Mouse (Mus musculus) gastrocnemius, postnatal 36 days (tissue): ENCODE measurements around the gene Dtd2. TPM values are rescaled to one million over a fixed set of nuclear protein-coding genes. Genes with fewer than 3 reads are reported as not detected.

ENCODE experiments used
- DNase-seq, 2 experiments: peaks; one replicate each; pipeline ENCODE4 v3.0.0; 2022
- intact Hi-C: fragments of 180-260 bp; cut with DNase I; formaldehyde crosslinking; loops from one replicate; pipeline ENCODE4 v1.15.1; 2025
- long read RNA-seq, 2 experiments: library from polyadenylated mRNA; stranded (forward); transcript quantifications; one replicate each; pipeline ENCODE4 v2.0.0; 2021
- total RNA-seq, 2 experiments: library from RNA; stranded (reverse); gene quantifications; 2 replicates each; pipeline ENCODE4 v1.2.3; 2021

Dtd2 gene
- 1 to 10 TPM; 3.6 to 3.9 TPM for total RNA-seq
- long read RNA-seq, experiment 1, partial matches to known transcripts = 1 of 8 reads
- long read RNA-seq, experiment 1, other reads (novel, unspliced or antisense) = 5 of 8 reads
- long read RNA-seq, experiment 2, partial matches to known transcripts = 0 of 4 reads
- long read RNA-seq, experiment 2, other reads (novel, unspliced or antisense) = 2 of 4 reads

- peak; percentile 85 to 88 for DNase-seq
- intact Hi-C loops = no loop called here
These were observed at the start of gene Dtd2 for GRCm38 (mm10) chr12:52005877-52006632. Gene Dtd2 (minus strand): TSS chr12:52006501.

- intact Hi-C loops = no loop called here
- no peak for DNase-seq
These were observed 43.0 kb upstream of the Dtd2 start for GRCm38 (mm10) chr12:52049324-52049723.

GRCm38 (mm10) chr12:52046371-52046770, 40.1 kb upstream of the Dtd2 start:
- intact Hi-C loops = no loop called here
- DNase-seq = no peak

- peak; percentile 10 to 15 for DNase-seq
- intact Hi-C loops = no loop called here
These were observed 36.6 kb upstream of the Dtd2 start for GRCm38 (mm10) chr12:52042818-52043336.

GRCm38 (mm10) chr12:52038352-52038751, 32.1 kb upstream of the Dtd2 start:
- no peak for DNase-seq
- intact Hi-C loops = no loop called here

GRCm38 (mm10) chr12:52034956-52035355, 28.7 kb upstream of the Dtd2 start:
- no peak for DNase-seq
- intact Hi-C loops = no loop called here

- intact Hi-C loops = no loop called here
- no peak for DNase-seq
These were observed 26.0 kb upstream of the Dtd2 start for GRCm38 (mm10) chr12:52032276-52032675.

- intact Hi-C loops = no loop called here
- DNase-seq = no peak
These were observed 21.7 kb upstream of the Dtd2 start, which contains the start of gene Gpr33 for GRCm38 (mm10) chr12:52027963-52028362. Gene Gpr33 (minus strand): TSS chr12:52028063.

GRCm38 (mm10) chr12:52014494-52015029, 8.3 kb upstream of the Dtd2 start:
- intact Hi-C loops = loop anchor here (5.0 kb wide), 3 partner anchors 623 to 888 kb away; no protein-coding TSS in a partner anchor

GRCm38 (mm10) chr12:52014044-52014443, 7.7 kb upstream of the Dtd2 start:
- DNase-seq = no peak
- intact Hi-C loops = loop anchor here (5.0 kb wide), 3 partner anchors 623 to 888 kb away; no protein-coding TSS in a partner anchor

More at GRCm38 (mm10) chr12:52014494-52015029, 8.3 kb upstream of the Dtd2 start:
- no peak for DNase-seq

- no peak for DNase-seq
- intact Hi-C loops = loop anchor here (5.0 kb wide), 3 partner anchors 624 to 889 kb away; no protein-coding TSS in a partner anchor
These were observed 7.0 kb upstream of the Dtd2 start for GRCm38 (mm10) chr12:52013274-52013673.

GRCm38 (mm10) chr12:52012159-52012558, 5.9 kb upstream of the Dtd2 start:
- no peak for DNase-seq
- intact Hi-C loops = loop anchor here (5.0 kb wide), 3 partner anchors 625 to 890 kb away; no protein-coding TSS in a partner anchor

- intact Hi-C loops = loop anchor here (5.0 kb wide), 3 partner anchors 627 to 892 kb away; no protein-coding TSS in a partner anchor
- no peak for DNase-seq
These were observed 4.3 kb upstream of the Dtd2 start for GRCm38 (mm10) chr12:52010630-52010961.

GRCm38 (mm10) chr12:52009928-52010629, 3.8 kb upstream of the Dtd2 start:
- intact Hi-C loops = loop anchor here (5.0 kb wide), 3 partner anchors 627 to 892 kb away; no protein-coding TSS in a partner anchor
- no peak for DNase-seq

GRCm38 (mm10) chr12:52006633-52006994, 313 bp upstream of the Dtd2 start:
- DNase-seq = no peak
- intact Hi-C loops = no loop called here

- DNase-seq = no peak
- intact Hi-C loops = no loop called here
These were observed 3.6 kb downstream of the Dtd2 start for GRCm38 (mm10) chr12:52002746-52003145.

- peak in 1 of 2 experiments; percentile 31 for DNase-seq
- intact Hi-C loops = loop anchor here (2.0 kb wide), 1 partner anchor 31 kb away; the partner anchor contains the start of gene Heatr5a
These were observed 4.8 kb downstream of the Dtd2 start for GRCm38 (mm10) chr12:52001544-52001943.

- intact Hi-C loops = loop anchor here (5.0 to 10.0 kb wide), 3 partner anchors 36 to 174 kb away; partner anchors contain the start of gene Hectd1
These were observed 7.9 kb downstream of the Dtd2 start for GRCm38 (mm10) chr12:51998366-51998932.

GRCm38 (mm10) chr12:51995738-51996536, 10.4 kb downstream of the Dtd2 start:
- no peak for DNase-seq
- intact Hi-C loops = loop anchor here (5.0 to 10.0 kb wide), 3 partner anchors 34 to 171 kb away; partner anchors contain the start of gene Hectd1

More at GRCm38 (mm10) chr12:51998366-51998932, 7.9 kb downstream of the Dtd2 start:
- no peak for DNase-seq
